Comparison of ENCODE assay signal across 27 mouse cellular contexts in genomic region chr7:127335604-127336003, GRCm38 (mm10). TPM values are rescaled to one million over a fixed set of nuclear protein-coding genes. Genes with fewer than 3 reads are reported as not detected.
"Had no signal": no experiment of that assay in that cellular context is flagged by ENCODE, and none has a peak within 500 bp of the region (broad histone marks: within the 10 kb centered on the region; RNA-seq: fewer than 3 reads in every experiment).

No protein-coding gene starts in this region.

- DNase-seq: cerebellum, adult 2 months; cerebellum, adult 8-10 months; cerebellum, adult 9-10 months; cerebellum, adult 9-11 months; cerebellum, postnatal 10 days; cerebellum, postnatal 14 days; cerebellum, postnatal 25 days; cerebellum, postnatal 36 days; embryo, embryonic 11 days; forebrain, postnatal 0 days; gastrocnemius, adult 2 months; gastrocnemius, postnatal 10 days; gastrocnemius, postnatal 14 days; gastrocnemius, postnatal 25 days; gastrocnemius, postnatal 36 days; heart, adult 18-20 months; heart, adult 2 months had no signal

- H3K36me3 ChIP-seq: embryonic facial prominence, embryonic 10.5 days; embryonic facial prominence, embryonic 12.5 days; embryonic facial prominence, embryonic 13.5 days; embryonic facial prominence, embryonic 15.5 days; forebrain, embryonic 12.5 days had no signal

- ATAC-seq: forebrain, embryonic 13.5 days; forebrain, embryonic 14.5 days; forebrain, embryonic 16.5 days; forebrain, postnatal 0 days had no signal

- H3K9ac ChIP-seq: embryonic facial prominence, embryonic 12.5 days; embryonic facial prominence, embryonic 13.5 days; embryonic facial prominence, embryonic 15.5 days; forebrain, embryonic 12.5 days; forebrain, embryonic 13.5 days; forebrain, postnatal 0 days had no signal

- H3K9me3 ChIP-seq: embryonic facial prominence, embryonic 10.5 days; embryonic facial prominence, embryonic 12.5 days; embryonic facial prominence, embryonic 13.5 days; embryonic facial prominence, embryonic 15.5 days; forebrain, embryonic 10.5 days; forebrain, embryonic 12.5 days; forebrain, embryonic 13.5 days had no signal

- H3K27me3 ChIP-seq: embryonic facial prominence, embryonic 12.5 days; embryonic facial prominence, embryonic 13.5 days; embryonic facial prominence, embryonic 15.5 days; forebrain, embryonic 12.5 days; forebrain, embryonic 13.5 days had no signal

- H3K27ac ChIP-seq: embryonic facial prominence, embryonic 10.5 days; embryonic facial prominence, embryonic 12.5 days; embryonic facial prominence, embryonic 13.5 days; embryonic facial prominence, embryonic 15.5 days; forebrain, embryonic 10.5 days; forebrain, embryonic 12.5 days; forebrain, embryonic 13.5 days; gastrocnemius, adult 2 months; heart, adult 2 months had no signal

- H3K4me3 ChIP-seq: embryonic facial prominence, embryonic 10.5 days; embryonic facial prominence, embryonic 12.5 days; embryonic facial prominence, embryonic 13.5 days; embryonic facial prominence, embryonic 15.5 days; erythroblast, embryonic 14.5 days; forebrain, embryonic 10.5 days; forebrain, embryonic 12.5 days; forebrain, embryonic 13.5 days; gastrocnemius, adult 2 months; heart, adult 2 months had no signal

- H3K4me1 ChIP-seq: embryonic facial prominence, embryonic 10.5 days; embryonic facial prominence, embryonic 12.5 days; embryonic facial prominence, embryonic 13.5 days; embryonic facial prominence, embryonic 15.5 days; forebrain, embryonic 10.5 days; forebrain, embryonic 12.5 days; forebrain, embryonic 13.5 days had no signal

- H3K4me2 ChIP-seq: embryonic facial prominence, embryonic 12.5 days; embryonic facial prominence, embryonic 13.5 days; embryonic facial prominence, embryonic 15.5 days; forebrain, embryonic 12.5 days; forebrain, embryonic 13.5 days had no signal

RNA-seq across cellular contexts. Expression of gene E430018J23Rik, which starts 57.8 kb away (rescaled TPM):
- polyA plus RNA-seq: erythroblast, embryonic 14.5 days had no signal
